Mouse (Mus musculus) lung, embryonic 16.5 days (tissue): ENCODE data around the gene Scrn3. TPM values are rescaled to one million over a fixed set of nuclear protein-coding genes. Genes with fewer than 3 reads are reported as not detected.

Experiments
- ATAC-seq: fragments of 200-750 bp; cut with Nextera tagmentation; 2 replicates; pipeline ENCODE4 v1.8.0; 2017; ENCODE audit warnings: low read depth, mild to moderate bottlenecking, moderate library complexity
- H3K27ac ChIP-seq: fragments of 300-500 bp; sonication (generic); 2 replicates; pipeline ENCODE4 v1.5.1; 2014; ENCODE audit warnings: mild to moderate bottlenecking, control low read depth, low read length
- H3K27me3 ChIP-seq: fragments of 300-500 bp; sonication (generic); 2 replicates; pipeline ENCODE4 v1.6.1; 2014; ENCODE audit warnings: low read depth, low read length, mixed read lengths; ENCODE audit not compliant: control insufficient read depth, insufficient read depth
- H3K36me3 ChIP-seq: fragments of 300-500 bp; sonication (generic); 2 replicates; pipeline ENCODE4 v1.6.1; 2014; ENCODE audit warnings: low read length; ENCODE audit not compliant: control insufficient read depth, insufficient read depth
- H3K4me1 ChIP-seq: fragments of 300-500 bp; sonication (generic); replicated peaks from 2 replicates; pipeline ENCODE4 v1.6.1; 2014; ENCODE audit warnings: low read length, mixed read lengths; ENCODE audit not compliant: control insufficient read depth, insufficient read depth
- H3K4me2 ChIP-seq: fragments of 300-500 bp; sonication (generic); 2 replicates; pipeline ENCODE4 v1.6.1; 2014; ENCODE audit warnings: low read depth, low read length, control low read depth
- H3K4me3 ChIP-seq: fragments of 300-500 bp; sonication (generic); 2 replicates; pipeline ENCODE4 v1.5.1; 2014; ENCODE audit warnings: mild to moderate bottlenecking, low read length, control low read depth
- H3K9ac ChIP-seq: fragments of 300-500 bp; sonication (generic); 2 replicates; pipeline ENCODE4 v1.6.1; 2014; ENCODE audit warnings: low read length, control low read depth
- H3K9me3 ChIP-seq: fragments of 300-500 bp; sonication (generic); 2 replicates; pipeline ENCODE4 v1.6.1; 2016; ENCODE audit warnings: low read length; ENCODE audit not compliant: control insufficient read depth
- WGBS: fragments of 180-500 bp; shearing (Covaris S2); extraction: QIAGEN DNeasy Blood & Tissue Kit; methylation state at CpG from one replicate; pipeline ENCODE4 v1.1.7; 2014; 5-methylcytosine and 5-hydroxymethylcytosine counted together
- polyA plus RNA-seq: library from polyadenylated mRNA; unstranded; fragments of >200 nt; fragmentation: Nextera tagmentation; extraction: Ambion mirVana; gene quantifications from 2 replicates; pipeline ENCODE4 v1.2.1, GENCODE M21; 2015

Scrn3 gene
- polyA plus RNA-seq, 1 experiment from 2014 or later: 21.8 TPM

GRCm38 (mm10) chr2:73338415-73338814 lies 26.0 kb downstream of the Scrn3 start:
- no peak overlapping the region for H3K4me3 ChIP-seq
- 78% methylated on average over 8 of the region's 8 CpGs for WGBS
- no peak for ATAC-seq
- H3K4me2 ChIP-seq: no peak overlapping the region
- no peak overlapping the region for H3K27ac ChIP-seq
- H3K9ac ChIP-seq: no peak overlapping the region
- no peaks in the 10 kb centered on the region for H3K4me1 ChIP-seq
- no peaks in the 10 kb centered on the region for H3K9me3 ChIP-seq
- H3K27me3 ChIP-seq: no peaks in the 10 kb centered on the region
- no peaks in the 10 kb centered on the region for H3K36me3 ChIP-seq

- Histone ChIP-seq H3K27me3 (no peaks in the 10 kb centered on the region), H3K36me3 (no peaks in the 10 kb centered on the region), H3K4me3 (no peak overlapping the region), H3K4me2 (no peak overlapping the region), H3K4me1 (no peaks in the 10 kb centered on the region), H3K27ac (no peak overlapping the region), H3K9me3 (no peaks in the 10 kb centered on the region), H3K9ac (no peak overlapping the region)
- ATAC-seq: peak; percentile 45; the same call in 1 of the 2 replicates
- WGBS: 60% methylated on average over 5 of the region's 5 CpGs
Measured at GRCm38 (mm10) chr2:73343701-73344100, 31.3 kb downstream of the Scrn3 start.

GRCm38 (mm10) chr2:73345204-73345603 lies 32.8 kb downstream of the Scrn3 start:
- Histone ChIP-seq H3K4me2 (no peak overlapping the region), H3K4me1 (no peaks in the 10 kb centered on the region), H3K27me3 (no peaks in the 10 kb centered on the region), H3K36me3 (no peaks in the 10 kb centered on the region), H3K27ac (no peak overlapping the region), H3K9ac (no peak overlapping the region), H3K4me3 (no peak overlapping the region), H3K9me3 (no peaks in the 10 kb centered on the region)
- WGBS: 86% methylated on average over 4 of the region's 4 CpGs
- no peak for ATAC-seq

- H3K4me3 ChIP-seq: no peak overlapping the region
- no peak overlapping the region for H3K9ac ChIP-seq
- H3K36me3 ChIP-seq: no peaks in the 10 kb centered on the region
- H3K4me1 ChIP-seq: peaks cover under 1% of the 10 kb centered on the region; the same call in 1 of the 2 replicates
- H3K4me2 ChIP-seq: no peak overlapping the region
- no peaks in the 10 kb centered on the region for H3K9me3 ChIP-seq
- WGBS: 54% methylated on average over 13 of the region's 13 CpGs
- H3K27me3 ChIP-seq: no peaks in the 10 kb centered on the region
- ATAC-seq: no peak
- no peak overlapping the region for H3K27ac ChIP-seq
Measured at GRCm38 (mm10) chr2:73346345-73347086, 34.1 kb downstream of the Scrn3 start.

- Histone ChIP-seq H3K4me3 (no peak overlapping the region), H3K27me3 (no peaks in the 10 kb centered on the region), H3K9ac (no peak overlapping the region), H3K27ac (no peak overlapping the region), H3K9me3 (no peaks in the 10 kb centered on the region), H3K36me3 (no peaks in the 10 kb centered on the region), H3K4me2 (no peak overlapping the region), H3K4me1 (peaks cover 7% of the 10 kb centered on the region; the same call in 1 of the 2 replicates)
- no peak for ATAC-seq
- 59% methylated on average over 6 of the region's 6 CpGs for WGBS
Measured at GRCm38 (mm10) chr2:73347136-73347535, 34.7 kb downstream of the Scrn3 start.

- 60% methylated on average over 9 of the region's 9 CpGs for WGBS
- Histone ChIP-seq H3K4me3 (no peak overlapping the region), H3K4me2 (peak overlapping the region; percentile 38), H3K9ac (no peak overlapping the region), H3K27me3 (no peaks in the 10 kb centered on the region), H3K4me1 (peaks cover 7% of the 10 kb centered on the region; the same call in 1 of the 2 replicates), H3K27ac (no peak overlapping the region), H3K36me3 (no peaks in the 10 kb centered on the region), H3K9me3 (no peaks in the 10 kb centered on the region)
- no peak for ATAC-seq
Measured at GRCm38 (mm10) chr2:73347766-73348165, 35.4 kb downstream of the Scrn3 start.

GRCm38 (mm10) chr2:73348221-73348620 lies 35.8 kb downstream of the Scrn3 start:
- 73% methylated on average over 6 of the region's 6 CpGs for WGBS
- H3K27me3 ChIP-seq: no peaks in the 10 kb centered on the region
- no peak overlapping the region for H3K9ac ChIP-seq
- no peaks in the 10 kb centered on the region for H3K9me3 ChIP-seq
- H3K36me3 ChIP-seq: no peaks in the 10 kb centered on the region
- H3K4me3 ChIP-seq: no peak overlapping the region
- peaks cover 7% of the 10 kb centered on the region; the same call in 1 of the 2 replicates for H3K4me1 ChIP-seq
- no peak for ATAC-seq
- H3K4me2 ChIP-seq: peak overlapping the region; percentile 38
- no peak overlapping the region for H3K27ac ChIP-seq

- peak overlapping the region; percentile 10; the same call in 1 of the 2 replicates for H3K4me3 ChIP-seq
- H3K9me3 ChIP-seq: no peaks in the 10 kb centered on the region
- peak overlapping the region; percentile 35 for H3K9ac ChIP-seq
- peak overlapping the region; percentile 45 for H3K4me2 ChIP-seq
- H3K4me1 ChIP-seq: peaks cover 7% of the 10 kb centered on the region; the same call in 1 of the 2 replicates
- no peaks in the 10 kb centered on the region for H3K27me3 ChIP-seq
- peak; percentile 62; the same call in 1 of the 2 replicates for ATAC-seq
- no peaks in the 10 kb centered on the region for H3K36me3 ChIP-seq
- H3K27ac ChIP-seq: peak overlapping the region; percentile 59; the same call in 1 of the 2 replicates
- WGBS: 23% methylated on average over 5 of the region's 5 CpGs
Measured at GRCm38 (mm10) chr2:73351496-73351895, 39.1 kb downstream of the Scrn3 start.

GRCm38 (mm10) chr2:73351927-73352374 lies 39.5 kb downstream of the Scrn3 start:
- peak; percentile 68; the same call in 1 of the 2 replicates for ATAC-seq
- Histone ChIP-seq H3K27me3 (no peaks in the 10 kb centered on the region), H3K36me3 (no peaks in the 10 kb centered on the region), H3K9ac (peak overlapping the region; percentile 35), H3K9me3 (no peaks in the 10 kb centered on the region), H3K4me1 (peaks cover 7% of the 10 kb centered on the region; the same call in 1 of the 2 replicates), H3K4me2 (peak overlapping the region; percentile 45), H3K27ac (peak overlapping the region; percentile 59; the same call in 1 of the 2 replicates), H3K4me3 (peak overlapping the region; percentile 10; the same call in 1 of the 2 replicates)
- WGBS: 23% methylated on average over 7 of the region's 7 CpGs
